Mouse (Mus musculus) gastrocnemius, adult 2 months (tissue): Measurements from ENCODE around the gene Sgms2. TPM values are rescaled to one million over a fixed set of nuclear protein-coding genes. Genes with fewer than 3 reads are reported as not detected.

ENCODE experiments used
- DNase-seq: peaks from one replicate; pipeline ENCODE4 v3.0.0; 2022
- H3K27ac ChIP-seq: fragments of 200-600 bp; 2 replicates; pipeline ENCODE4 v1.8.1; 2022; ENCODE audit warnings: mild to moderate bottlenecking
- H3K4me3 ChIP-seq: fragments of 200-600 bp; 2 replicates; pipeline ENCODE4 v1.8.1; 2022; ENCODE audit warnings: mild to moderate bottlenecking, moderate library complexity
- CTCF ChIP-seq: fragments of 200-600 bp; IDR thresholded peaks from 2 replicates; pipeline ENCODE4 v1.8.1; 2022; ENCODE audit warnings: antibody characterized with exemption, mild to moderate bottlenecking, moderate library complexity
- intact Hi-C: fragments of 180-260 bp; cut with DNase I; formaldehyde crosslinking; loops from one replicate; pipeline ENCODE4 v1.15.1; 2025
- long read RNA-seq, 2 experiments: library from polyadenylated mRNA; stranded (forward); transcript quantifications; one replicate each; pipeline ENCODE4 v2.0.0; 2021
- total RNA-seq, 2 experiments: library from RNA; stranded (reverse); gene quantifications; 2 replicates each; pipeline ENCODE4 v1.2.3; 2021

The Sgms2 gene
- 1 to 10 TPM; 1.7 to 2.4 TPM for total RNA-seq
- long read RNA-seq, experiment 1, partial matches to known transcripts: 0 of 1 reads
- long read RNA-seq, experiment 1, other reads (novel, unspliced or antisense): 1 of 1 reads
- long read RNA-seq, experiment 2: 0 reads

GRCm38 (mm10) chr3:131491361-131491925 is at the start of gene Sgms2:
Gene Sgms2, minus strand, starts transcription at chr3:131491411.
- no peak for TF ChIP-seq CTCF
- intact Hi-C loops: no loop called here
- no peak for DNase-seq
- Histone ChIP-seq H3K4me3 (peak within 1 kb of the TSS; percentile 88), H3K27ac (peak within 1 kb of the TSS; percentile 92)

- TF ChIP-seq CTCF: no peak
- no peak overlapping the region for H3K27ac ChIP-seq
- no peak overlapping the region for H3K4me3 ChIP-seq
- DNase-seq: no peak
- intact Hi-C loops: loop anchor here (2.0 kb wide), 1 partner anchor 204 kb away; no protein-coding TSS in a partner anchor
Measured at GRCm38 (mm10) chr3:131525229-131525628, 34.0 kb upstream of the Sgms2 start.

GRCm38 (mm10) chr3:131524779-131525178 is 33.6 kb upstream of the Sgms2 start:
- no peak overlapping the region for H3K27ac ChIP-seq
- TF ChIP-seq CTCF: peak; percentile 66
- DNase-seq: peak; percentile 55
- intact Hi-C loops: loop anchor here (2.0 kb wide), 1 partner anchor 204 kb away; no protein-coding TSS in a partner anchor
- no peak overlapping the region for H3K4me3 ChIP-seq

GRCm38 (mm10) chr3:131524210-131524609 is 33.0 kb upstream of the Sgms2 start:
- H3K4me3 ChIP-seq: no peak overlapping the region
- intact Hi-C loops: loop anchor here (2.0 kb wide), 1 partner anchor 203 kb away; no protein-coding TSS in a partner anchor
- no peak for TF ChIP-seq CTCF
- DNase-seq: no peak
- no peak overlapping the region for H3K27ac ChIP-seq

- no peak for TF ChIP-seq CTCF
- H3K4me3 ChIP-seq: no peak overlapping the region
- intact Hi-C loops: loop anchor here (2.0 kb wide), 1 partner anchor 203 kb away; no protein-coding TSS in a partner anchor
- H3K27ac ChIP-seq: no peak overlapping the region
- DNase-seq: no peak
Measured at GRCm38 (mm10) chr3:131523749-131524148, 32.5 kb upstream of the Sgms2 start.

- H3K4me3 ChIP-seq: no peak overlapping the region
- intact Hi-C loops: no loop called here
- DNase-seq: no peak
- no peak for TF ChIP-seq CTCF
- H3K27ac ChIP-seq: no peak overlapping the region
Measured at GRCm38 (mm10) chr3:131522243-131522642, 31.0 kb upstream of the Sgms2 start.

- intact Hi-C loops: no loop called here
- DNase-seq: no peak
- Histone ChIP-seq H3K27ac (no peak overlapping the region), H3K4me3 (no peak overlapping the region)
- no peak for TF ChIP-seq CTCF
Measured at GRCm38 (mm10) chr3:131521206-131521605, 30.0 kb upstream of the Sgms2 start.

- DNase-seq: no peak
- TF ChIP-seq CTCF: no peak
- no peak overlapping the region for H3K4me3 ChIP-seq
- H3K27ac ChIP-seq: no peak overlapping the region
- intact Hi-C loops: loop anchor here (5.0 kb wide), 1 partner anchor 170 kb away; no protein-coding TSS in a partner anchor
Measured at GRCm38 (mm10) chr3:131517756-131518155, 26.5 kb upstream of the Sgms2 start.

GRCm38 (mm10) chr3:131516332-131516999 is 25.3 kb upstream of the Sgms2 start:
- Histone ChIP-seq H3K4me3 (no peak overlapping the region), H3K27ac (no peak overlapping the region)
- TF ChIP-seq CTCF: no peak
- intact Hi-C loops: loop anchor here (5.0 kb wide), 1 partner anchor 169 kb away; no protein-coding TSS in a partner anchor
- DNase-seq: no peak

GRCm38 (mm10) chr3:131511616-131512015 is 20.4 kb upstream of the Sgms2 start:
- peak; percentile 54 for TF ChIP-seq CTCF
- DNase-seq: peak; percentile 38
- Histone ChIP-seq H3K27ac (no peak overlapping the region), H3K4me3 (no peak overlapping the region)
- intact Hi-C loops: no loop called here

GRCm38 (mm10) chr3:131508024-131508423 is 16.8 kb upstream of the Sgms2 start:
- Histone ChIP-seq H3K4me3 (no peak overlapping the region), H3K27ac (no peak overlapping the region)
- no peak for DNase-seq
- intact Hi-C loops: no loop called here
- no peak for TF ChIP-seq CTCF

GRCm38 (mm10) chr3:131504595-131505223 is 13.5 kb upstream of the Sgms2 start:
- TF ChIP-seq CTCF: no peak
- intact Hi-C loops: no loop called here

More at GRCm38 (mm10) chr3:131504595-131505223, 13.5 kb upstream of the Sgms2 start:
- Histone ChIP-seq H3K27ac (no peak overlapping the region), H3K4me3 (no peak overlapping the region)
- no peak for DNase-seq
